Mouse (Mus musculus) ovary, adult 10 weeks (tissue): ENCODE measurements around the gene H2-Eb2. TPM values are rescaled to one million over a fixed set of nuclear protein-coding genes. Genes with fewer than 3 reads are reported as not detected.

Source experiments
- polyA plus RNA-seq: library from polyadenylated mRNA; stranded (reverse); fragments of 350-450 nt; fragmentation: Illumina TruSeq; extraction: RNeasy Lipid Tissue Mini Kit (QIAGEN cat#74804); gene quantifications from one replicate; pipeline ENCODE4 v1.2.3, GENCODE M21; 2014

Gene H2-Eb2
- 0.17 TPM for polyA plus RNA-seq

GRCm38 (mm10) chr17:34325436-34325835 is at the start of gene H2-Eb2:
H2-Eb2 (plus strand) TSS chr17:34325665.

GRCm38 (mm10) chr17:34287648-34288047 is 37.8 kb upstream of the H2-Eb2 start, which contains the start of gene H2-Aa:
H2-Aa (minus strand) TSS chr17:34287823.

GRCm38 (mm10) chr17:34305380-34306030 is 20.0 kb upstream of the H2-Eb2 start, which contains the start of gene H2-Eb1:
H2-Eb1 (plus strand) TSS chr17:34305867.

GRCm38 (mm10) chr17:34354539-34354938 is 29.1 kb downstream of the H2-Eb2 start, which contains the start of gene Btnl2:
Btnl2 (plus strand) TSS chr17:34354822.

GRCm38 (mm10) chr17:34376847-34377246 is 51.4 kb downstream of the H2-Eb2 start, which contains the start of gene Btnl1:
Btnl1 (plus strand) TSS chr17:34377132.

Other genes starting within 250 kb of the H2-Eb2 start
- not detected for gene H2-Oa, start 233.3 kb upstream of the H2-Eb2 start, polyA plus RNA-seq
- not detected for gene H2-DMa, start 206.1 kb upstream of the H2-Eb2 start, polyA plus RNA-seq
- 266 TPM for gene Brd2, start 203.0 kb upstream of the H2-Eb2 start, polyA plus RNA-seq
- gene H2-DMb2, start 182.4 kb upstream of the H2-Eb2 start, polyA plus RNA-seq = 1.1 TPM
- 5.0 TPM for gene H2-DMb1, start 172.6 kb upstream of the H2-Eb2 start, polyA plus RNA-seq
- 2.4 TPM for gene Tap1, start 138.1 kb upstream of the H2-Eb2 start, polyA plus RNA-seq
- 2.2 TPM for gene Psmb9, start 137.9 kb upstream of the H2-Eb2 start, polyA plus RNA-seq
- 0.83 TPM for gene Psmb8, start 127.9 kb upstream of the H2-Eb2 start, polyA plus RNA-seq
- gene Tap2, start 122.1 kb upstream of the H2-Eb2 start, polyA plus RNA-seq = not detected
- 3.7 TPM for gene H2-Ob, start 86.8 kb upstream of the H2-Eb2 start, polyA plus RNA-seq
- 33.0 TPM for gene H2-Ab1, start 68.0 kb upstream of the H2-Eb2 start, polyA plus RNA-seq
- gene H2-Aa, start 37.8 kb upstream of the H2-Eb2 start, polyA plus RNA-seq = 106 TPM
- 4.0 TPM for gene H2-Eb1, start 19.8 kb upstream of the H2-Eb2 start, polyA plus RNA-seq
- 0.97 TPM for gene Btnl2, start 29.2 kb downstream of the H2-Eb2 start, polyA plus RNA-seq
- gene Btnl1, start 51.5 kb downstream of the H2-Eb2 start, polyA plus RNA-seq = 0.20 TPM
- gene BC051142, start 73.2 kb downstream of the H2-Eb2 start, polyA plus RNA-seq = 1.8 TPM
- gene Btnl4, start 151.7 kb downstream of the H2-Eb2 start, polyA plus RNA-seq = not detected
- gene Btnl6, start 191.7 kb downstream of the H2-Eb2 start, polyA plus RNA-seq = not detected
- gene Notch4, start 238.6 kb downstream of the H2-Eb2 start, polyA plus RNA-seq = 0.40 TPM